Mouse (Mus musculus): ENCODE measurements at regions not wholly inside any gene's neighbourhood (a gene's known extent, or its start where the extent isn't known, plus 50 kb on each side); places are given as distances from the start of the nearest gene placed in this dataset.

DNA sequence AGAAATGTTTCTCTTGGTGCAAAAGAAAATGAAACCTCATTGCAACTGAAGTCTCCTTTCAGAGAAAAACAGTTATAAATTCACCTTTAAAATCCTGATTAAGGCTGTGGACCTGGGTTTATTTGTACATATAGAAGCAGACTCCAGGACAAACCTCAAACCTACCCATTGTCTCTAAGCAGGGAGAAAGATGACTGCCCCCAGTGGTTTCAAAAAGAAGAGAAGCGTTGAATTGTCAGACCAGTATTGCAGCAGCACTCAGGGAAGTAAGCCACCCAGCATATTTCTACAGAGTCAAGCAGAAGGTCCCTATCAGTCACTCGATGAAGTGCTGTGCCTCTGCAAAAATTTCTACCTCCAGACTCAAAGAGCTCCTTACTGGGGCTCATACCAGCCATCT lies 332.1 kb downstream of the Irx1 start:
- peak in 1 of 2 experiments; percentile 31; a peak in 2 of 4 replicates for TF ChIP-seq CTCF (conservative IDR thresholded peaks at IDR 0.05 in 1 of 2, IDR thresholded peaks at IDR 0.05 in 1 of 2; ENCODE audit: low read depth in 2 of 2, low read length in 2 of 2)
- no peak for TF ChIP-seq POLR2A (IDR thresholded peaks at IDR 0.05; ENCODE audit: low read depth, low read length)
- TF ChIP-seq USF2 (conservative IDR thresholded peaks at IDR 0.05; ENCODE audit: low read depth, low read length), result no peak
- no peak for TF ChIP-seq MXI1 (IDR thresholded peaks at IDR 0.05; ENCODE audit: low read depth, low read length)
- no peak for TF ChIP-seq KAT2A (IDR thresholded peaks at IDR 0.05; ENCODE audit: insufficient replicate concordance, low read length)
- TF ChIP-seq E2F4 (IDR thresholded peaks at IDR 0.05; ENCODE audit: insufficient replicate concordance, low read depth, low read length), result no peak

Data from CH12.LX (cell line).